Mouse (Mus musculus): ENCODE measurements around the gene Kpna7.
"Not testable (repeated sequence)": the region's sequence is repeated elsewhere in the genome, so short reads cannot be mapped to it uniquely, and the experiment has no call there.

Kpna7 gene

DNA sequence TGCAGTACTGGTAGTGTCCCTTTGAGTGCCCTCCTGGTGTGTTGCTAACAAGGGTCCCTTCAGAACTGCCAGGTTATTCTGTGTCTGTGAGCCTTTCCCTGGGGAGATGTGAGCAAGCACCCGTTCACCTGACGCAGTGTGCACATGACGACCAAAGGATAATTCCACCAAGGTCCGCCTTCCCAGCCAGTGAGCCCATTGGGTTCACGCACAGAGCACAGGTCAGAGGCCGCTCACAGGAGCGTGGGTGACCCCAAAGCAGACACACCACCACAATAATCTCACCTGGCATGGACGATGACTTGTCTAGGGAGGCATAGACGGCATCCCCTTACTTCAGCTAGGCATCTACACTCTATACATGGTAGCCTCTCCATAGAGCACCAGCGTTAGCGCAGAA is 17.6 kb upstream of the Kpna7 start:
- not testable (repeated sequence) for DNase-seq

DNA sequence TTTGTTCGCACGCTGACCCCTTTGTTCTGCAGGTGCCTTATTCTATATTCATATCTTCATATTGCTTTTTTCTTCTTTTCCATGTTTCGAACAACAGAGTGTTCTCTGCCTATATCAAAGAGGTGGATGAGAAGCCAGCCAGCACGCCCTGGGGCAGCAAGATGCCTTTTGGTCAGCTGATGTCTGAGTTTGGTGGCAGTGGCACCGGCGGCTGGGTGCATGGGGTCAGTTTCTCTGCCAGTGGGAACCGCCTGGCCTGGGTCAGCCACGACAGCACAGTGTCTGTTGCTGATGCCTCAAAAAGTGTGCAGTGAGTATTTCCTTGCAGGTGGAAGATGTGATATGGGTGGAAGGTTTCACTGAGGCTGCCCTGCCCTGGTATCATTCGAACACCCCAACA is 17.1 kb upstream of the Kpna7 start:
- DNase-seq, result no peak

DNA sequence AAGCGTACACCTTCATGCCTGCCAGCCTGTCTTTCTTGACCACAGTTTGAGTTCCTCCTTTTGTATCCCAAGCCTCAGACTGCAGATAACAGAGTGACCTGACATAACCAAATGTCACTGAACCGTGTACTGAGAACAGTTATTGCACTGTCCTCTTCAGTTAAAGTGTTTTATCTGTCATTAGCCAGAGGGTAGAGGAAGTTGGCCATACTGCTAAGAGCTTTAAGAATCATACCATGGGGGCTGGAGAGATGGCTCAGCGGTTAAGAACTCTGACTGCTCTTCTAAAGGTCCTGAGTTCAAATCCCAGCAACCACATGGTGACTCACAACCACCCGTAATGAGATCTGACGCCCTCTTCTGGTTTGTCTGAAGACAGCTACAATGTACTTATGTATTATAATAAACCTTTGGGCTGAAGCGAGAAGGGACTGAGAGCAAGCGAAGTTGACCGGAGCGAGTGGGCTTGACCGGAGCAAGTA is 14.6 kb upstream of the Kpna7 start:
- DNase-seq, result no peak

DNA sequence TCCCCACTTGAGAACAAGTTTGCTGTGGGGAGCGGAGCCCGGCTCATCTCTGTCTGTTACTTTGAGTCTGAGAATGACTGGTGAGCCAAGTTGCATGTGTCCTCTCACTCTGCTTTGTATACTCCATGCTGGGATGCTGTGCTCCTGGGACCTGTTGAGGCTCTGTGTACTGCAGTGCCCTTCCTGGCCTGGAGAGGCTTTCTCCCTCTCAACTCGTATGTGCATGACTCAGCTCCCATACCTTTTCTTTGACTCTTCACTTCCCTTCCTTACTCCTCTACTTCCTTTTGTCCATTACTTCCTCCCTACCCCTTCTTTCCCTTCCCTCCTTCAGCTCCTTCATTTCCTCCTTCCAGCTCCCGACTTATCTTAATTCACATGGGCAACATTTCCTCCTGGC is 12.4 kb upstream of the Kpna7 start:
- DNase-seq, result no peak

DNA sequence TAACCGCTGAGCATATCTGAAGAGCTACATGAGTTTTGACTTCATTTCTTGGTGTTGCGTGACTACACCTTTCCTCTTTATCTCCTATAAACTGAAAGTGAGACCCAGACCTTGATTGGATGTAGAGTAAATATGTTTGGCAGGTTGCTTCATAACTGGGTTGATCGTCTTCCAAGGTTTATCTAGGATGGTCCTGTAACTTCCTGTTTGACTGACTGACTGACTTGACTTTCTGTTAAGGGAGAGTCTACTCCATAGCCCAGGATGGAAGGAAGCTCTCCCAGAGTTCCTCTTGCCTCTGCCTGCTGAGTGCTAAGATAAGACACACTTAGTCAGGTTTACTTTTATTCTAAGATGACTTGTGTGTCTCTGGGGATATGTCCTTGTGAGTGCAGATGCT is 6.0 kb upstream of the Kpna7 start:
- no peak for DNase-seq

DNA sequence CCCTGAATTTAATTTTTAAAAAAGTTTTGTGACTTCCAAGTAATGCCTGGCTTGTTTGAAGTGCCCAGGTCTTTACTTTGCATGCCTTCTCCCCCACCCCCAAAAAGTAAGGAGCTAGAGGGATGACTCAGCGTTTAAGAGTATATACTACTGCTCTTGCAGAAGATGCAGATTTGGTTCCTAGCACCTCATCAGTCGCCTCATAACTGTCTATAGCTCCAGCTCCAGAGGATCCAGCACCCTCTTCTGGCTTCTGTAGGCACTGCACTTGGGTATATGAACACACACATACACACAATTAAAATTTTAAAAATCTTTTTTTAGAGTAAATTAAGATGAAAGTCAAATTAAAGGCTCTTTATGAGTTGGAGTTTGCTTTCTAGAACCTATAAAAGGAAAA is 4.4 kb upstream of the Kpna7 start:
- DNase-seq, result no peak

DNA sequence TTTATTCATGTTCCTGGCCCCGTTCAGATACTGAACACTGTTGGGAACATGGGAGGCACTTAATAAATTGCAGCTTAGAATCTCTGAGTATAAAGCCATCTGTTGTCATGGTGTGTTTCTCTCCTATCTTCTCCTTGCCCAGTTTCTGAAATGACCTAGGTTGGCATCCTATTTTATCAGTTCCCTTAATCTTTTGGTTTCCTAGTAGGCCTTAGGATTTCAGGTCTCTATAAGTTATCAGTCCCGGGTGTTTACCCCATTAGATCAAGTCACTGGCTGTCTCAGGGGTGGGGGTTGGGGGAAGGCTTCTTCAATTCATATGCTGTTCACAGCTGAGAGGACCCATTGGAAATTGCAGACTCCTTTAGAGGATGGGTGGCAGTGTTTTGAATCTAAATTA is 992 bp upstream of the Kpna7 start:
- DNase-seq, result no peak

DNA sequence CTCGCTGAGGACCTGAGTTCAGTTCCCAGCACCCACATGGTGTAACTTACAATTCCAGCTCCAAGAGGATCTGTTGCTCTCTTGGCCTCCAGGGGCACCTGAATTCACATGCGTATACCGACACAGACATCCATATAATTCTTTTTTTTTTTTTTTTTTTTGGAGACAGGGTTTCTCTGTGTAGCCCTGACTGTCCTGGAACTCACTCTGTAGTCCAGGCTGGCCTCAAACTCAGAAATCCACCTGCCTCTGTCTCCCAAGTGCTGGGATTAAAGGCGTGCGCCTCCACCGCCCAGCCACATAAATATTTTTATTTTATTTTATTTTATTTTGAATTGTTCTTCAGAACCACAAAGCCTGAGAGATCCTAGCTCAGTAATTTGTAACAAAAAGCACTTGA is 629 bp downstream of the Kpna7 start:
- DNase-seq, result not testable (repeated sequence)

DNA sequence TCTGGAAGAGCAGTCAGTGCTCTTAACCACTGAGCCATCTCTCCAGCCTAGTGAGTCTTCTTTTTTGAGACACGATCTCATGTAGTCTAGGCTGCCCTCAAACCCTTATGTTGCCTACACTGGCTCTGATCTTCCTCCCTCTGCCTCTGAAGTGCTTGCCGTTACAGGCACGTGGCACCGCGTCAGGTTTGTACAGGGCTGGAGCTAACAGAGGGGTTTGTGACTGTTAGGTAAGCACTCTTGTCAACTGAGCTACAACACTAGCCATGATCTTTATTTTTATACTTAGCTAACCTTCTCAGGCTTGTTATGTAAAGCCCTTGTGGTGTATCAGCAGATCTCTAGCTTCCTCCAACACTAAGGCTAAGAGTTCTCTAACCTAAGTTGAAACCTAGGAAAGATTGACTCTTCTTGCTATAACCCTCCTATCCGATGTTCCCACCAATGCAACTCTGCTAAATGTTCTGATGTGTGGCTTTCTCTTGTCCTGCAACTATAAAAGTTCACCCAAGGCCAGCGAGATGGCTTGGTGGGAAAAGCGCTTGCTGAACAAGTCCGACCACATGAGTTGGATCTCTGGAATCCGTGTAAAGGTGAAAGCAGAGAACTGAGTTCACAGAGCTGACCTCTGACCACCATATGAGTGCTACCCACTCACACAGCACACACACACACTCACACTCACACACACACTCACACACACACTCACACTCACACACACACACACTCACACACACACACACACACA is 1.8 kb downstream of the Kpna7 start:
- no peak for DNase-seq

DNA sequence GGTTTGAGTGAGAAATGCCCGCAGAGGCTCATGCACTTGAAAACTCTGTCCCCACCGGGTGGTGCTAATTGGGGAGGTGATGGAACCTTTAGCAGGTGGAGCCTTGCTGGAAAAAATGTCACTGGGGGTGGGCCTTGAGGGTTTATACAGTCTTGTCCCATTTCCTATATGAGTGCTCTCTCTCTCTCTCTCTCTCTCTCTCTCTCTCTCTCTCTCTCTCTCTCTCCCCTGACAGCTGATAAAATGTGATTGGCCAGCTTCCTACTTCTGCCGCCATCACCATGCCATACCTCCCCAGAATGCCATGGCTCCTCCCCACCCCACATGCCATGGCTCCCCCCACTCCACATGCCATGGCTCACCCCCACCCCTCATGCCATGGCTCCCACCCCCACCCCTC is 8.7 kb downstream of the Kpna7 start:
- no peak for DNase-seq

DNA sequence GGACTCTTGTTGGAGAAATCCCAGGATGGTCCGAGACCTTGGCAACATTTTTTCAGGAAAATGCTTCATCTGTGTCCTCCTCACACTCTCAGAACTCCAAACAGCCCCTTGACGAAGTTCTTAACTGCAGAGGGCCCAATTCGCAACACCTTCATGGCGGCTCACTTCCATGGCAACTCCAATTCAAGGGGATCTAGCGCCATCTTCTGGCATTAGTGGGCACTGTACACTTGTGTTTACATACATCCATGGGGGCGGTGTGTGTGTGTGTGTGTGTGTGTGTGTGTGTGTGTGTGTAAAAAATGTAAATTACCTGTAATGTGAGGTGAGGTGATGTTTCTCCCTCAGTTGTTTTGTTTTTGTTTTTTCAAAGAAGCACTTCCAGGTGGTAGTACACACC is 12.5 kb downstream of the Kpna7 start:
- DNase-seq, result no peak

DNA sequence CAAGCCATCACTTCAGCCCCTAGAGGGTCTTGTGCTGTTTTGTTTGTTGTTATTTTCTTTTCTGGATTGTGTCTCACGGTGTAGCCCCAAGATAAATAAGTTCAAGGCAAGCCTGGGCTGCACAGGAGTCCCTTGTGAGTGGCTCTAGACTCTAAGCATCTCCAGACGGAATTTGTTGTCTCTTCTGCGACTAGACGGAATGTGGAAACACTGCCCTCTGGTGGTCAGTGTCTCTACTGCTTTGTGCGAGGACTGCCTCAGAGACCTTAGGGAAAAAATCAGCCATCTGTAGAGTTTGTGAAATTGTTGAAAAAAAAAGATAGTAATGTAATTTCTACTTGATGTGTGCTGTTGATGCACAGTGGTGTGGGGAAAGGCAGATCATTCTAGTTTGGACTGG is 14.1 kb downstream of the Kpna7 start:
- DNase-seq, result peak; percentile 62

DNA sequence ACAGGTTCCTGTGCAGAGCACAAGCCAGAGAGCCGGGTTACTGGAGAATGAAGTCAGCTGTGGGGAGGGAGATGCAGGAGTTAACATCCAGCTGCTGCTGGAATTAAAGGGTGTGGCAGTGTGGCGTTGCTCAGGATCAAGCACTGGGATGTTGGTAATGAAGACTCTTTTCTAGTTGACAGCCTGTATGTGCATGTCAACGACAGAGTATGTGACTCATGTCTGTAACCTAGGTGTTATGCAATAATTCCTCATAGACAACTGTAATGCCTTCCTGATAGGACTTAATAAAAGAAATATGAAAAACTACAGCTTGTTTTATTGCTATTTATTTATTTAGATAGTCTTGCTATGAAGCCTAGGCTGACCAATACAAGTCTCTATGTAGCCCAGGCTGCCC is 15.0 kb downstream of the Kpna7 start:
- no peak for DNase-seq

DNA sequence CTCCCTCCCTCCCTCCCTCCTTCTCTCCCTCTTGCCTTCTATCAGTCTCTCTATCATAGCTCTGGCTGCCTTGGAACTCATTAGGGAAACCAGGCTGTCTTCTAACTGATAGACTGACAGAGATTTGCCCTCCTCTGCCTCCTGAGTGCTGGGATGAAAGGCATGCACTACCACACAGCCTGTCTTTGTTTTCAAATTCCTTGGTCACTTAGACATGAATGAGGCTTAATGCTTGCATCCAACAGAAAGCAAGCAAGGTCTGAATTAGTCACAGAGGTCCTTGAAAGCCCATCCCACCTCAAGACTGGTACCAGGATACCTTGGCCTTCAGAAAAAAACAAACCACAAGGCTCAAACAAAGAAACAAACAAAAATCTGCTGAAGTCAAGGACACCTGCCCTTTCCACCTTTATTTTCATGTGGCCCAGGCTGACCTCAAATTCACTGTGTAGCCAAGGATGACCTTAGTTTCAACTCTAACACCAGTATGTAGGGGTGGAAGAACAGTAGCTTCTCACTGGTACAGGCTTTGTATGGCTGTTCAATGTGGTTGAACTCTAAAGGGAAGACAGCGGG is 19.0 kb downstream of the Kpna7 start:
- DNase-seq, result no peak

DNA sequence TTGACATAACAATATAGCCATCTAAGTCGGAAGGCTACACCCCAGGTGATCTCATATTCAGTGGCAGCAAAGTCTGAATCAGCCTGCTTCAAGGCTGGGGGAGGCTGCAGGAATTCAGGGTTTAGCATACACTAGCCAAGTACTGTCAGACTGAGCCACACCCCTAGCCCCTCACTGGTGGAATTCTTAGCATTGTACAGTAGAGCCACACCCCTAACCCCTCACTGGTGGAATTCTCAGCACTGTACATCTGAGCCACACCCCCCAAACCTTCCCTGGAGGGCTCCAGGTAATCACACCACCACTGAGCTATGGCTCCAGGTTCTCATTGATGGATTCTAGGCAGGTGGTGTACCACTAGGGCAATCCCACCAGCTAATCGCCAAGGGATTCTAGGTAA is 24.3 kb downstream of the Kpna7 start:
- DNase-seq, result no peak

DNA sequence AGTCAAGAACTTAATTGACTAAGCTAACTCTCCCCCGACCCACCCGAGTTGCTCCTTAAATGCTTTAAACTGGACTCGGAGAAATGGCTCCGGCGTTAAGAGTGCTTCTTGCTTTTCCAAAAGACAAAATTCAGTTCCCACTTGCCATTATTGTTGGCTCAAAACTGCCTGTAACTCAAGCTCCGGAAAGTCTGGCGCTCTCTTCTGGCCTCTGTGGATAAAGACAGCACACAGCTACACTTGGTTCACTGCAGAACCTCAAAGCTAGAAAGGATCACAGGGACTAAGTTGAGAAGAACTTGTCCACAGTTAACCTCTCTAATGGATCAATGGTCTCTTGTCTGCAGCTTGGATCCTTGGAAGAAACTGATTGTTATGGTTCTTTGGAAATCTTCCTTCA is 25.1 kb downstream of the Kpna7 start:
- no peak for DNase-seq

DNA sequence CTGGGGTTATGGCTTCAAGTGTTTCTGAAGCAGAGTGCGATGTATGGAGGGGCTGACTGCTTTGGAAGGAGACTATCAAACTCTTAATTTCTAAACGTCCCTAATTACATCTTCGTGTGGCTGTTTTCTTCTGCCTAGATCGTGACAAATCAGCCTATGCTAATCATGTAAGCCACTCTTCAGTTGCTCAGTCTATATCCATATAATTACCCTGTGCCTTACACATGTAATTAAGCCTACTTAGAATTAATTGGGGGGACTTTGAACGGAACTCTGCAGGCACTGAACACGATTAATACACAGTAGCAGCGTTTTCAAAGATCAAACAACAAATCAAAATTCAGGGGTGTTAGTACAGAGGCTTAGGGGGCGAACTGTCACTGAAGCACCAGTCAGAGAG is 25.9 kb downstream of the Kpna7 start:
- no peak for DNase-seq

DNA sequence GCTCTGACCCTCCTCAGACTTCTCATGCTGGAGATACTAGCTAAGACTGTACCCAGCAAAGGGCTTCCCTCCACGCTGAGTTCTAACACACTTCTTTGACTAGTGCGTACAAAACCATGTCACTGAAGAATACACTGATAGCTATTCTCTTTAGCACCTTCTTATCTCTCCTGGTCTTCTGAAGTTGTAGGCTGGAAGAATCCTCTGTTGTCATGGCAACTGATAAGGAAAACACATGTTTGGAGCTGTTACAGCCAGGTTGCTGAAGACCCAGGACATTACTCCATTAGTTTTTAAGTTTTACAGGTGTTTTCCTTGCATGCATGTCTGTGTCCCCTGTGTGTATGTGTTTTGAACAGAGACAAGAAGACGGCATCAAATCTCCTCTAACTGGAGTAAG is 29.6 kb downstream of the Kpna7 start:
- DNase-seq, result not testable (repeated sequence)

DNA sequence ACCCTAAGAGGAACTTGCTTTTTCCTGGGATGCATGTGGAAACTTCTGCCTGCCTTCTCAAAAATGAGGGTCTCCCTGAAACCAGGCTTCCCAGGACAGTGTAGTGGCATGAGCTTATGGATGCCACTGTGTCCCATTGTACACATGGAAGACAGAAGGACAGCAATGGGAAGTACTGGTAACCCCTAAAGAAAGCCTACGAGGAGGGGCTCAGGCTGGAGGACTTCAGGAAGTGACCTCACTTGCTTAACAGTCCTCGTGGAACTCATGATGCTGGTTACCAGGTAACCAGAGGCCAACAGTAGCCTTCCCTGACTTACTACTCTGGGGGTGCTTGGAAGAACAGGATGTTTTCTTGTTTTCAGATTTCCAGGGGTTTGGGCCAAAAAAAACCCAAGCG is 41.1 kb downstream of the Kpna7 start, which contains the start of gene 1700018F24Rik:
Gene 1700018F24Rik, plus strand, starts transcription at position 301 of the 400 bp plus-strand sequence.
- DNase-seq, result not testable (repeated sequence)

DNA sequence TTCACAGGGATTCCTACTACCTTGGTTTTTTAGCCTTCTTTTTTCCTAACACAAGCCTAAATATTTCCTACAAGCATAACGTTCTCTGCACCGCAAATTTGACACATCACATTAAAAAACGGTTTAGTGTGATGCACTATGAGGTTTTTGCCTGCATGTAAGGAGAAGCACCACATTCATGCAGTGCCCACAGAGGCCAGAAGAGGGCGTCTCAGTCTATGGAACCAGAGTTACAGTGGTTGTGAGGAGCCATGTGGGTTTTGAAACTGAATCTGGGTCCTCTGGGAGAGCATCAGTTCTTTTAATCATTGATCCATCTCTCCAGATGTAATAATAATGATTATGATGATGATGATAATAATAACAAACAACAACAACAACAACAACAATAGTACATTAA is 42.2 kb downstream of the Kpna7 start:
- no peak for DNase-seq

DNA sequence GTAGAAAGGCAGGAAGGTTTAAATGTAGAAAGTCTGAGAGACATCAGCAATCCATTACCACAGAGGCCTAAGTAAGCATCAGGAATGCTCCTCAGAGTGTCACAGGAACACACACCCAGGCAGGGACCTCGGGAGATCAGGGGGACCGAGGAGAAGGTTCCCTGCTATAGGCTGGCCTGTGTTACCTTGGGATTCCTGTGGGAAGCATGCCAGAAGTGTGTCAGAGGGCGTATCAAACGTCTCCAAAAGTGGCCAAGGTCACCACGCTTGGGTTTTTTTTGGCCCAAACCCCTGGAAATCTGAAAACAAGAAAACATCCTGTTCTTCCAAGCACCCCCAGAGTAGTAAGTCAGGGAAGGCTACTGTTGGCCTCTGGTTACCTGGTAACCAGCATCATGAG is 51.4 kb downstream of the Kpna7 start, which contains the start of gene Gm4871:
Gene Gm4871, minus strand, starts transcription at position 364 of the 400 bp plus-strand sequence.
- not testable (repeated sequence) for DNase-seq

DNA sequence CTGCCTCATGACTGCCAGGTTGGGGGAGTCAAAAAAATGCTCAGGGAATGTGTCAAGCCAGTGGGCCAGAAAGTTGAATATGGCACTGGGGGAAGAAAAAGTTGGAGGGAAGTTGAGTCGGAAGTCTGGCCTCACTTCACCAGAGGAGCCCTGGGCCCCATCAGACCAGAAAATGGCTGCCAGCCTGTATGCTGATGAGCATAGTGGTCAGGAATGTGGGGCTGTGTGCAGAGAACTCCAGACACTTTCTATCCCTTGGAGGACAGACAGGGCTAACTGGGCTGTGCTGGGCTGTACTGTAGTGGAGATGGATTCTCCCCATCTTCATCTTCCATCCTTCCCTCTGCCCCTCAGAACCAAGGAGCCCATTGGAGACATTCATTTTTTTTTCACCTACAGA is 53.4 kb downstream of the Kpna7 start:
- DNase-seq, result not testable (repeated sequence)

DNA sequence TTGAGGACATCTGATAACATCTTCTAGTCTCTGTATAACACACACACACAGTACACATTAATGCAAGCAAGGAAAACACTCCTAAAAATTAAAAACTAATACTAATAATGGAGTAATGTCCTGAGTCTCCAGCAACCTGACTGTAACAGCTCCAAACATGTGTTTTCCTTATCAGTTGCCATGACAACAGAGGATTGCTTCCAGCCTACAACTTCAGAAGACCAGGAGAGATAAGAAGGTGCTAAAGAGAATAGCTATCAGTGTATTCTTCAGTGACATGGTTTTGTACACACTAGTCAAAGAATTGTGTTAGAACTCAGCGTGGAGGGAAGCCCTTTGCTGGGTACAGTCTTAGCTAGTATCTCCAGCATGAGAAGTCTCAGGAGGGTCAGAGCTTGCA is 63.1 kb downstream of the Kpna7 start:
- not testable (repeated sequence) for DNase-seq

DNA sequence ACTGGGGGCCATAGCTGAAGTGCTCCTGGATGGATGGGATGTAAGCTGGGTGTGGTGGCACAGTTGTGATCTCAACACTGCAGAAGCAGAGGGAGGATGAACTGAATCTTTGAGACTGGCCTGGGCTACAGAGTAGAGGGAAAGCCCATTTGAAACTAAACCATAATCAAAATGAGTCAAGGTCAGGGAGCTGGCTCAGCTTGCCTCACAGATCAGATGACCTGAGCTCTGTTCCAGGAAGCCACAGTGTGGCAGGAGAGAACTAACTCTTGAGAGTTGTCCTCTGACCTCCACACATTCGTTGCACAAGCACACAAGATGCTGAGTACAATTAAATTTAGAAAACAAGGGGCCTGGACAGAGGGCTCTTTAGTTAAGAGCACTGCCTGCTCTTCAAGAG is 63.6 kb downstream of the Kpna7 start:
- DNase-seq, result not testable (repeated sequence)

DNA sequence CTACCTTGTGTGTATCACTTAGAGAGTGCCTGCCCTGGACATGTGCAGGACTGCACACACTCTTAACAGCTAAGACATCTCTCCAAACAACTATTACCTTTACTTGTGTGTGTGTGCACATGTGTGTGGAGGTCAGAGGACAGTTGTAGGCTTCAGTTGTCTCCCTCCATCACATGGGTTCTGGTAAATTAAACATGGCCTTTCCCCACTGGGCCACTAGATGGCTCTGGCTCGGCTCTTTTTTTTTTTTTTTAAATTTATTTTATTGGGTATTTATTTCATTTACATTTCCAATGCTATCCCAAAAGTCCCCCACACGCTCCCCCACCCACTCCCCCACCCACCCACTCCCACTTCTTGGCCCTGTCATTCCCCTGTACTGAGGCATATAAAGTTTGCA is 67.1 kb downstream of the Kpna7 start:
- DNase-seq, result not testable (repeated sequence)

Data from cerebellum, adult 8-10 months (tissue).